ENCODE assay signal across 7 mouse cellular contexts in genomic region chr7:127470011-127470715, GRCm38 (mm10). TPM values are rescaled to one million over a fixed set of nuclear protein-coding genes. Genes with fewer than 3 reads are reported as not detected.
A peak's percentile ranks its signal among the peaks of the same experiment; 100 is the strongest.
DNase-seq lines count a peak whose midpoint lies in the region; ATAC-seq and TF ChIP-seq lines count a peak whose summit lies in the region.

No protein-coding gene starts in this region.

- peaks cover 47% of the 10 kb centered on the region for H3K4me1 ChIP-seq in erythroblast, embryonic 14.5 days (ENCODE audit: control insufficient read depth)
- peaks cover 31% of the 10 kb centered on the region for H3K4me1 ChIP-seq in hindbrain, embryonic 15.5 days (replicated peaks)
- H3K4me1 ChIP-seq in liver, embryonic 15.5 days (replicated peaks): peaks cover 42% of the 10 kb centered on the region
- H3K4me1 ChIP-seq in neural tube, embryonic 13.5 days (replicated peaks): peaks cover 30% of the 10 kb centered on the region

- peak overlapping the region; percentile 54 for H3K9ac ChIP-seq in hindbrain, embryonic 15.5 days
- H3K9ac ChIP-seq in liver, embryonic 15.5 days: peak overlapping the region; percentile 94
- peak overlapping the region; percentile 94 for H3K9ac ChIP-seq in neural tube, embryonic 13.5 days

- H3K27me3 ChIP-seq in C2C12 (ENCODE audit: control insufficient read depth, insufficient read depth, insufficient read length): no peaks in the 10 kb centered on the region
- no peaks in the 10 kb centered on the region for H3K27me3 ChIP-seq in erythroblast, embryonic 14.5 days (ENCODE audit: control insufficient read depth)
- H3K27me3 ChIP-seq in hindbrain, embryonic 15.5 days: no peaks in the 10 kb centered on the region
- H3K27me3 ChIP-seq in liver, embryonic 15.5 days: no peaks in the 10 kb centered on the region
- H3K27me3 ChIP-seq in neural tube, embryonic 13.5 days: no peaks in the 10 kb centered on the region

- H3K79me2 ChIP-seq in C2C12 (ENCODE audit: control insufficient read depth, insufficient read depth): peaks cover 46% of the 10 kb centered on the region

- H3ac ChIP-seq in C2C12 (ENCODE audit: control insufficient read depth, insufficient read length, low read depth): peak overlapping the region; percentile 31

- H3K9me3 ChIP-seq in erythroblast, embryonic 14.5 days (ENCODE audit: control insufficient read depth, low read length): peaks cover 6% of the 10 kb centered on the region
- no peaks in the 10 kb centered on the region for H3K9me3 ChIP-seq in hindbrain, embryonic 15.5 days
- H3K9me3 ChIP-seq in liver, embryonic 15.5 days (replicated peaks): no peaks in the 10 kb centered on the region
- H3K9me3 ChIP-seq in neural tube, embryonic 13.5 days: no peaks in the 10 kb centered on the region

- H3K27ac ChIP-seq in hindbrain, embryonic 15.5 days (replicated peaks): peak overlapping the region; percentile 99
- H3K27ac ChIP-seq in liver, embryonic 15.5 days (replicated peaks): peak overlapping the region; percentile 96
- peak overlapping the region; percentile 99 for H3K27ac ChIP-seq in neural tube, embryonic 13.5 days (replicated peaks)

- DNase-seq in 416B (ENCODE audit: low read depth): peak; percentile 75
- DNase-seq in spleen, postnatal 14 days (ENCODE audit: low spot score in 2 of 2): no peak

- peak overlapping the region; percentile 57 for H3K4me3 ChIP-seq in C2C12 (ENCODE audit: insufficient read depth, poor library complexity, severe bottlenecking)
- peak overlapping the region; percentile 93 for H3K4me3 ChIP-seq in erythroblast, embryonic 14.5 days (replicated peaks)
- peak overlapping the region; percentile 89 for H3K4me3 ChIP-seq in hindbrain, embryonic 15.5 days
- H3K4me3 ChIP-seq in liver, embryonic 15.5 days (replicated peaks): peak overlapping the region; percentile 83
- H3K4me3 ChIP-seq in neural tube, embryonic 13.5 days: peak overlapping the region; percentile 94

- H3K36me3 ChIP-seq in C2C12 (ENCODE audit: control insufficient read depth, insufficient read depth): peaks cover 48% of the 10 kb centered on the region
- peaks cover 69% of the 10 kb centered on the region for H3K36me3 ChIP-seq in erythroblast, embryonic 14.5 days (ENCODE audit: control insufficient read depth)
- peaks cover 22% of the 10 kb centered on the region for H3K36me3 ChIP-seq in hindbrain, embryonic 15.5 days
- H3K36me3 ChIP-seq in liver, embryonic 15.5 days (replicated peaks): peaks cover 57% of the 10 kb centered on the region
- peaks cover 49% of the 10 kb centered on the region for H3K36me3 ChIP-seq in neural tube, embryonic 13.5 days

- H3K79me3 ChIP-seq in C2C12 (ENCODE audit: low read depth): peaks cover 20% of the 10 kb centered on the region

- no peak for TF ChIP-seq CTCF in C2C12 (IDR thresholded peaks at IDR 0.05; ENCODE audit: control insufficient read depth, insufficient read depth, insufficient read length)

- 9% methylated on average over 10 of the region's 10 CpGs for WGBS in hindbrain, embryonic 15.5 days
- WGBS in liver, embryonic 15.5 days (ENCODE audit: insufficient replicate concordance): 7% methylated on average over 10 of the region's 10 CpGs
- WGBS in neural tube, embryonic 13.5 days: 8% methylated on average over 10 of the region's 10 CpGs

- H3K4me2 ChIP-seq in hindbrain, embryonic 15.5 days: peak overlapping the region; percentile 81
- H3K4me2 ChIP-seq in liver, embryonic 15.5 days: peak overlapping the region; percentile 94
- peak overlapping the region; percentile 82 for H3K4me2 ChIP-seq in neural tube, embryonic 13.5 days

- ATAC-seq in hindbrain, embryonic 15.5 days (ENCODE audit: low FRiP score, low read depth): no peak
- ATAC-seq in liver, embryonic 15.5 days (ENCODE audit: insufficient read depth): peak; percentile 20; the same call in 1 of the 2 replicates
- ATAC-seq in neural tube, embryonic 13.5 days (ENCODE audit: low read depth): peak; percentile 57

TF ChIP-seq in C2C12, 6 proteins besides CTCF, POLR2A, EP300 and RAD21:
- TF ChIP-seq CEBPB (IDR thresholded peaks at IDR 0.05; ENCODE audit: low read depth) (no peak), MYOD1 (IDR thresholded peaks at IDR 0.05; ENCODE audit: control insufficient read depth, insufficient read length, low read depth) (no peak), MYOG (IDR thresholded peaks at IDR 0.05; ENCODE audit: control insufficient read depth, extremely low read depth, insufficient read length) (no peak), USF1 (IDR thresholded peaks at IDR 0.05; ENCODE audit: low read depth) (no peak), FOSL1 (IDR thresholded peaks at IDR 0.05; ENCODE audit: insufficient read depth, low read length, poor library complexity, severe bottlenecking) (no peak), MAX (IDR thresholded peaks at IDR 0.05) (no peak)

RNA-seq across cellular contexts. Expression of gene Fbrs, which starts 8.8 kb away (rescaled TPM):
- polyA plus RNA-seq in C2C12 (2012; fragmentation: generic; extraction: Trizol): 20.9 TPM
- polyA plus RNA-seq in erythroblast, embryonic 14.5 days (2012): 36.3 and 37.8 TPM in 2 replicates
- 13.9 and 15.4 TPM in 2 replicates for polyA plus RNA-seq in hindbrain, embryonic 15.5 days (2015; fragmentation: Nextera tagmentation; extraction: Ambion mirVana)
- polyA plus RNA-seq in liver, embryonic 15.5 days (2015; fragmentation: Nextera tagmentation; extraction: Ambion mirVana): 5.5 and 5.6 TPM in 2 replicates
- polyA plus RNA-seq in neural tube, embryonic 13.5 days (2015; fragmentation: Nextera tagmentation; extraction: Ambion mirVana): 12.1 and 12.6 TPM in 2 replicates

RNA-seq across cellular contexts. Expression of gene Prr14, which starts 10.8 kb away (rescaled TPM):
- 28.6 TPM for polyA plus RNA-seq in C2C12 (2012; fragmentation: generic; extraction: Trizol)
- 11.7 and 14.3 TPM in 2 replicates for polyA plus RNA-seq in erythroblast, embryonic 14.5 days (2012)
- polyA plus RNA-seq in hindbrain, embryonic 15.5 days (2015; fragmentation: Nextera tagmentation; extraction: Ambion mirVana): 36.9 and 42.8 TPM in 2 replicates
- polyA plus RNA-seq in liver, embryonic 15.5 days (2015; fragmentation: Nextera tagmentation; extraction: Ambion mirVana): 19.8 and 22.4 TPM in 2 replicates
- 42.4 and 44.5 TPM in 2 replicates for polyA plus RNA-seq in neural tube, embryonic 13.5 days (2015; fragmentation: Nextera tagmentation; extraction: Ambion mirVana)

RNA-seq across cellular contexts. Expression of gene Zfp689, which starts 21.2 kb away (rescaled TPM):
- polyA plus RNA-seq in C2C12 (2012; fragmentation: generic; extraction: Trizol): 3.7 TPM
- polyA plus RNA-seq in erythroblast, embryonic 14.5 days (2012): 2.1 and 3.0 TPM in 2 replicates
- 14.7 and 15.8 TPM in 2 replicates for polyA plus RNA-seq in hindbrain, embryonic 15.5 days (2015; fragmentation: Nextera tagmentation; extraction: Ambion mirVana)
- polyA plus RNA-seq in liver, embryonic 15.5 days (2015; fragmentation: Nextera tagmentation; extraction: Ambion mirVana): 2.1 TPM in 2 replicates
- 13.0 and 15.2 TPM in 2 replicates for polyA plus RNA-seq in neural tube, embryonic 13.5 days (2015; fragmentation: Nextera tagmentation; extraction: Ambion mirVana)

RNA-seq across cellular contexts. Expression of gene Srcap, which starts 41.6 kb away (rescaled TPM):
- 24.1 TPM for polyA plus RNA-seq in C2C12 (2012; fragmentation: generic; extraction: Trizol)
- 1.0 and 1.5 TPM in 2 replicates for polyA plus RNA-seq in erythroblast, embryonic 14.5 days (2012)
- 57.2 and 57.4 TPM in 2 replicates for polyA plus RNA-seq in hindbrain, embryonic 15.5 days (2015; fragmentation: Nextera tagmentation; extraction: Ambion mirVana)
- 15.0 and 18.9 TPM in 2 replicates for polyA plus RNA-seq in liver, embryonic 15.5 days (2015; fragmentation: Nextera tagmentation; extraction: Ambion mirVana)
- polyA plus RNA-seq in neural tube, embryonic 13.5 days (2015; fragmentation: Nextera tagmentation; extraction: Ambion mirVana): 50.1 and 56.1 TPM in 2 replicates

RNA-seq across cellular contexts. Expression of gene Zfp688, which starts 48.3 kb away (rescaled TPM):
- 8.2 TPM for polyA plus RNA-seq in C2C12 (2012; fragmentation: generic; extraction: Trizol)
- polyA plus RNA-seq in erythroblast, embryonic 14.5 days (2012): 2.3 and 2.4 TPM in 2 replicates
- 26.8 and 28.0 TPM in 2 replicates for polyA plus RNA-seq in hindbrain, embryonic 15.5 days (2015; fragmentation: Nextera tagmentation; extraction: Ambion mirVana)
- 7.3 and 9.1 TPM in 2 replicates for polyA plus RNA-seq in liver, embryonic 15.5 days (2015; fragmentation: Nextera tagmentation; extraction: Ambion mirVana)
- 31.1 and 37.7 TPM in 2 replicates for polyA plus RNA-seq in neural tube, embryonic 13.5 days (2015; fragmentation: Nextera tagmentation; extraction: Ambion mirVana)
